Mouse (Mus musculus): ENCODE results near the gene Zfp553. TPM values are rescaled to one million over a fixed set of nuclear protein-coding genes. Genes with fewer than 3 reads are reported as not detected.

Gene Zfp553
- 16.1 TPM for polyA plus RNA-seq (2012; fragmentation: generic; extraction: Trizol)
- long read RNA-seq, experiment 1, transcript Zfp553-202 (2 exons, 3,342 nt), result major isoform, 10 of 16 reads
- long read RNA-seq, experiment 1, partial matches to known transcripts, result 0 of 16 reads
- long read RNA-seq, experiment 1, other reads (novel, unspliced or antisense), result 3 of 16 reads
- long read RNA-seq, experiment 2, transcript Zfp553-202 (2 exons, 3,342 nt), result major isoform, 114 of 167 reads
- long read RNA-seq, experiment 2, transcript Zfp553-201 (2 exons, 3,043 nt), result minor isoform, 46 of 167 reads
- long read RNA-seq, experiment 2, partial matches to known transcripts, result 7 of 167 reads
- long read RNA-seq, experiment 2, other reads (novel, unspliced or antisense), result 0 of 167 reads

- Histone ChIP-seq H3K27me3 (ENCODE audit: control insufficient read depth, insufficient read depth, insufficient read length) (no peaks in the 10 kb centered on the region), H3K4me3 (ENCODE audit: insufficient read depth, poor library complexity, severe bottlenecking) (peak within 1 kb of the TSS; percentile 80), H3ac (ENCODE audit: control insufficient read depth, insufficient read length, low read depth) (peak within 1 kb of the TSS; percentile 76), H3K36me3 (ENCODE audit: control insufficient read depth, insufficient read depth) (peaks cover 37% of the 10 kb centered on the region), H3K79me2 (ENCODE audit: control insufficient read depth, insufficient read depth) (peaks cover 64% of the 10 kb centered on the region), H3K79me3 (ENCODE audit: low read depth) (peaks cover 43% of the 10 kb centered on the region)
- no peak for TF ChIP-seq CEBPB (IDR thresholded peaks at IDR 0.05; ENCODE audit: low read depth)
- TF ChIP-seq MYOG (IDR thresholded peaks at IDR 0.05; ENCODE audit: control insufficient read depth, extremely low read depth, insufficient read length), result no peak
- no peak for TF ChIP-seq USF1 (IDR thresholded peaks at IDR 0.05; ENCODE audit: low read depth)
Observed at GRCm38 (mm10) chr7:127232622-127233367, at the start of gene Zfp553, which contains the start of gene Sept1. Zfp553 (plus strand) TSS chr7:127233061. Sept1 (minus strand) TSS chr7:127233130.

- H3K79me3 ChIP-seq (ENCODE audit: low read depth), result no peaks in the 10 kb centered on the region
- H3K36me3 ChIP-seq (ENCODE audit: control insufficient read depth, insufficient read depth), result no peaks in the 10 kb centered on the region
- no peaks in the 10 kb centered on the region for H3K79me2 ChIP-seq (ENCODE audit: control insufficient read depth, insufficient read depth)
- no peak overlapping the region for H3K4me3 ChIP-seq (ENCODE audit: insufficient read depth, poor library complexity, severe bottlenecking)
- no peak for TF ChIP-seq MAX (IDR thresholded peaks at IDR 0.05)
- TF ChIP-seq MYOG (IDR thresholded peaks at IDR 0.05; ENCODE audit: control insufficient read depth, extremely low read depth, insufficient read length), result no peak
- no peak for TF ChIP-seq FOSL1 (IDR thresholded peaks at IDR 0.05; ENCODE audit: insufficient read depth, low read length, poor library complexity, severe bottlenecking)
- no peak for TF ChIP-seq CEBPB (IDR thresholded peaks at IDR 0.05; ENCODE audit: low read depth)
- TF ChIP-seq CTCF (IDR thresholded peaks at IDR 0.05; ENCODE audit: control insufficient read depth, insufficient read depth, insufficient read length), result no peak
- no peak for TF ChIP-seq USF1 (IDR thresholded peaks at IDR 0.05; ENCODE audit: low read depth)
- TF ChIP-seq MYOD1 (IDR thresholded peaks at IDR 0.05; ENCODE audit: control insufficient read depth, insufficient read length, low read depth), result no peak
- no peaks in the 10 kb centered on the region for H3K27me3 ChIP-seq (ENCODE audit: control insufficient read depth, insufficient read depth, insufficient read length)
- H3ac ChIP-seq (ENCODE audit: control insufficient read depth, insufficient read length, low read depth), result no peak overlapping the region
Observed at GRCm38 (mm10) chr7:127183345-127183744, 49.5 kb upstream of the Zfp553 start.

DNA sequence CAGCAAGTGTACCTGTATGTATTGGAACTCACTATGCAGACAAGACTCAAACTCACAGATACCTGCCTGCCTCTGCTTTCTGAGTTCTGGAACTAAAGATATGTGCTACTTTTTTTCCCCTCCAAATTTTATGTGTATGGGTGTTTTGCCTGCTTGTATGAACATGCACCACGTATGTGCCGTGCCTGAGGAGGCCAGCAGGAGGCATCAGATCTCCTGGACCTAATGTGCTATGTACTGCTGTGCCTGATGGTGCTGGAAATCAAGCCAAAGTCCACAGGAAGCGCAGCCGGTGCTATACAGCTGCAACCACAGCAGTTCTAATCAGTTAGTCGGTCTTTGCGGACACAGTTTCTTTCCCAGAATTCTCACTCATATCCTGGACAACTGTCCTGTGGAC lies 49.0 kb upstream of the Zfp553 start:
- no peak overlapping the region for H3ac ChIP-seq (ENCODE audit: control insufficient read depth, insufficient read length, low read depth)
- no peak for TF ChIP-seq MYOG (IDR thresholded peaks at IDR 0.05; ENCODE audit: control insufficient read depth, extremely low read depth, insufficient read length)
- no peak for TF ChIP-seq MYOD1 (IDR thresholded peaks at IDR 0.05; ENCODE audit: control insufficient read depth, insufficient read length, low read depth)
- no peak for TF ChIP-seq MAX (IDR thresholded peaks at IDR 0.05)
- no peak for TF ChIP-seq CTCF (IDR thresholded peaks at IDR 0.05; ENCODE audit: control insufficient read depth, insufficient read depth, insufficient read length)
- TF ChIP-seq CEBPB (IDR thresholded peaks at IDR 0.05; ENCODE audit: low read depth), result no peak
- no peak for TF ChIP-seq USF1 (IDR thresholded peaks at IDR 0.05; ENCODE audit: low read depth)
- TF ChIP-seq FOSL1 (IDR thresholded peaks at IDR 0.05; ENCODE audit: insufficient read depth, low read length, poor library complexity, severe bottlenecking), result no peak
- H3K27me3 ChIP-seq (ENCODE audit: control insufficient read depth, insufficient read depth, insufficient read length), result no peaks in the 10 kb centered on the region
- H3K79me3 ChIP-seq (ENCODE audit: low read depth), result no peaks in the 10 kb centered on the region
- no peaks in the 10 kb centered on the region for H3K36me3 ChIP-seq (ENCODE audit: control insufficient read depth, insufficient read depth)
- no peaks in the 10 kb centered on the region for H3K79me2 ChIP-seq (ENCODE audit: control insufficient read depth, insufficient read depth)
- no peak overlapping the region for H3K4me3 ChIP-seq (ENCODE audit: insufficient read depth, poor library complexity, severe bottlenecking)

DNA sequence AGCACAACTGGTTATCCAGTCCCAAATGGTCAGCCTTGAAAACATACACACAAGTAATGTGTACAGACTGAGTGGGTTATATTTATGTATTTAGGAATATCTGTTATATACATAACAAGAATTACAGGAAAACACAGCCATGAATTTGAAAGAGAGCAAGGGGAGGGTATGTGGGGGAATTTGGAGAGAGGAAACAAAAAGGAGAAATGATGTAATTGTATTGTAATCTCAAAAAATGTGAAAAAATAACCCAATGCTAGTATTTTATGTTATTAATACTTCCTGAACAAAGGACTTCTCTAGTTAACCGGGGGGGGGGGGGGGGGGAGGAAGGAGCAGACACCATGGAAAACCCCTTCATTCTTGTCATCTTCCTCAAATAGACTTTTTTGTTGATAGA lies 48.1 kb upstream of the Zfp553 start:
- TF ChIP-seq MAX (IDR thresholded peaks at IDR 0.05) (no peak), MYOD1 (IDR thresholded peaks at IDR 0.05; ENCODE audit: control insufficient read depth, insufficient read length, low read depth) (no peak), FOSL1 (IDR thresholded peaks at IDR 0.05; ENCODE audit: insufficient read depth, low read length, poor library complexity, severe bottlenecking) (no peak), CEBPB (IDR thresholded peaks at IDR 0.05; ENCODE audit: low read depth) (no peak), MYOG (IDR thresholded peaks at IDR 0.05; ENCODE audit: control insufficient read depth, extremely low read depth, insufficient read length) (no peak), CTCF (IDR thresholded peaks at IDR 0.05; ENCODE audit: control insufficient read depth, insufficient read depth, insufficient read length) (no peak), USF1 (IDR thresholded peaks at IDR 0.05; ENCODE audit: low read depth) (no peak)
- H3K79me2 ChIP-seq (ENCODE audit: control insufficient read depth, insufficient read depth), result no peaks in the 10 kb centered on the region
- no peaks in the 10 kb centered on the region for H3K27me3 ChIP-seq (ENCODE audit: control insufficient read depth, insufficient read depth, insufficient read length)
- H3K36me3 ChIP-seq (ENCODE audit: control insufficient read depth, insufficient read depth), result no peaks in the 10 kb centered on the region
- H3ac ChIP-seq (ENCODE audit: control insufficient read depth, insufficient read length, low read depth), result no peak overlapping the region
- no peaks in the 10 kb centered on the region for H3K79me3 ChIP-seq (ENCODE audit: low read depth)
- H3K4me3 ChIP-seq (ENCODE audit: insufficient read depth, poor library complexity, severe bottlenecking), result no peak overlapping the region

DNA sequence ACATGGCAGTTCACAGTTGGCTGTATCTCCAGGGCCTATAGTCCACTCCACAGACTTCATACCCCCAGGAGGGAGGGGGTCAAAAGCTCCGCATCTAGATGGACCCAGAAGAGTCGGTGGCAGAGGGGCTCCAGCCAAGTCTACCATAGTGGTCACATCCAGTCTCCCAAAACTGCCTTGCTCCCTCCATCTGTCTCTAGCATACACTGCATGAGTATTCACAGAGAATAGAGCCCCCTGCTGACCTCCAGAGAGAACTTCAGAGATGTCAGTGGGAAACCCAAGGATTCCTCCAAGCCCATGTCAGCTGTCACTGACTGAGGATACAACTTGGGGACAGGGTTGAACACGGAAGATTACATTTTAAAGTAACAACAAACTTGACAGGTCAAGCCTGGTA lies 47.3 kb upstream of the Zfp553 start:
- Histone ChIP-seq H3K36me3 (ENCODE audit: control insufficient read depth, insufficient read depth) (no peaks in the 10 kb centered on the region), H3K79me3 (ENCODE audit: low read depth) (no peaks in the 10 kb centered on the region), H3K27me3 (ENCODE audit: control insufficient read depth, insufficient read depth, insufficient read length) (no peaks in the 10 kb centered on the region), H3ac (ENCODE audit: control insufficient read depth, insufficient read length, low read depth) (no peak overlapping the region), H3K79me2 (ENCODE audit: control insufficient read depth, insufficient read depth) (no peaks in the 10 kb centered on the region), H3K4me3 (ENCODE audit: insufficient read depth, poor library complexity, severe bottlenecking) (no peak overlapping the region)
- TF ChIP-seq CTCF (IDR thresholded peaks at IDR 0.05; ENCODE audit: control insufficient read depth, insufficient read depth, insufficient read length) (no peak), USF1 (IDR thresholded peaks at IDR 0.05; ENCODE audit: low read depth) (no peak)

Data from C2C12 (cell line).